Mouse (Mus musculus): Measurements from ENCODE around the gene Adam11. TPM values are rescaled to one million over a fixed set of nuclear protein-coding genes. Genes with fewer than 3 reads are reported as not detected.

Gene Adam11
- polyA plus RNA-seq, 1 experiment from 2014 or later, result 0.80 TPM

GRCm38 (mm10) chr11:102758977-102759376 lies 2.3 kb upstream of the Adam11 start:
- WGBS, result 83% methylated on average over 2 of the region's 2 CpGs
- no peaks in the 10 kb centered on the region for H3K4me1 ChIP-seq (replicated peaks; ENCODE audit: control insufficient read depth, insufficient read depth, low read length)
- H3K27me3 ChIP-seq (replicated peaks; ENCODE audit: control insufficient read depth, insufficient read depth, low read length), result peaks cover 10% of the 10 kb centered on the region
- H3K4me3 ChIP-seq (ENCODE audit: low read depth, low read length), result no peak overlapping the region
- no peaks in the 10 kb centered on the region for H3K36me3 ChIP-seq (ENCODE audit: control insufficient read depth, insufficient read depth)
- ATAC-seq, result no peak
- H3K4me2 ChIP-seq (replicated peaks; ENCODE audit: low read depth), result no peak overlapping the region
- no peak for TF ChIP-seq CTCF (IDR thresholded peaks at IDR 0.05; ENCODE audit: low read depth)
- H3K9ac ChIP-seq (ENCODE audit: low read depth, low read length), result no peak overlapping the region
- H3K27ac ChIP-seq (ENCODE audit: low read depth, low read length), result no peak overlapping the region
- H3K9me3 ChIP-seq (ENCODE audit: control insufficient read depth), result no peaks in the 10 kb centered on the region

- H3K9me3 ChIP-seq (ENCODE audit: control insufficient read depth), result no peaks in the 10 kb centered on the region
- H3K27ac ChIP-seq (ENCODE audit: low read depth, low read length), result no peak overlapping the region
- no peaks in the 10 kb centered on the region for H3K4me1 ChIP-seq (replicated peaks; ENCODE audit: control insufficient read depth, insufficient read depth, low read length)
- no peak overlapping the region; the same call in 1 of the 2 replicates for H3K9ac ChIP-seq (ENCODE audit: low read depth, low read length)
- no peak for ATAC-seq
- no peak for TF ChIP-seq CTCF (IDR thresholded peaks at IDR 0.05; ENCODE audit: low read depth)
- peak overlapping the region; percentile 93 for H3K4me2 ChIP-seq (replicated peaks; ENCODE audit: low read depth)
- H3K4me3 ChIP-seq (ENCODE audit: low read depth, low read length), result peak overlapping the region; percentile 50
- peaks cover 10% of the 10 kb centered on the region for H3K27me3 ChIP-seq (replicated peaks; ENCODE audit: control insufficient read depth, insufficient read depth, low read length)
- H3K36me3 ChIP-seq (ENCODE audit: control insufficient read depth, insufficient read depth), result no peaks in the 10 kb centered on the region
- WGBS, result 37% methylated on average over 6 of the region's 6 CpGs
These were observed 382 bp upstream of the Adam11 start for GRCm38 (mm10) chr11:102760805-102761308.

- peaks cover 10% of the 10 kb centered on the region for H3K27me3 ChIP-seq (replicated peaks; ENCODE audit: control insufficient read depth, insufficient read depth, low read length)
- H3K4me2 ChIP-seq (replicated peaks; ENCODE audit: low read depth), result peak overlapping the region; percentile 93
- H3K9ac ChIP-seq (ENCODE audit: low read depth, low read length), result no peak overlapping the region
- TF ChIP-seq CTCF (IDR thresholded peaks at IDR 0.05; ENCODE audit: low read depth), result no peak
- peak overlapping the region; percentile 50 for H3K4me3 ChIP-seq (ENCODE audit: low read depth, low read length)
- no peak for ATAC-seq
- no peaks in the 10 kb centered on the region for H3K9me3 ChIP-seq (ENCODE audit: control insufficient read depth)
- no peaks in the 10 kb centered on the region for H3K4me1 ChIP-seq (replicated peaks; ENCODE audit: control insufficient read depth, insufficient read depth, low read length)
- 39% methylated on average over 15 of the region's 15 CpGs for WGBS
- no peaks in the 10 kb centered on the region for H3K36me3 ChIP-seq (ENCODE audit: control insufficient read depth, insufficient read depth)
- H3K27ac ChIP-seq (ENCODE audit: low read depth, low read length), result no peak overlapping the region
These were observed 1.0 kb downstream of the Adam11 start for GRCm38 (mm10) chr11:102762248-102762647.

GRCm38 (mm10) chr11:102763009-102763767 lies 1.9 kb downstream of the Adam11 start:
- ATAC-seq, result no peak
- no peak for TF ChIP-seq CTCF (IDR thresholded peaks at IDR 0.05; ENCODE audit: low read depth)
- peaks cover 10% of the 10 kb centered on the region for H3K27me3 ChIP-seq (replicated peaks; ENCODE audit: control insufficient read depth, insufficient read depth, low read length)
- H3K4me2 ChIP-seq (replicated peaks; ENCODE audit: low read depth), result no peak overlapping the region
- no peaks in the 10 kb centered on the region for H3K4me1 ChIP-seq (replicated peaks; ENCODE audit: control insufficient read depth, insufficient read depth, low read length)
- 71% methylated on average over 11 of the region's 11 CpGs for WGBS
- H3K36me3 ChIP-seq (ENCODE audit: control insufficient read depth, insufficient read depth), result no peaks in the 10 kb centered on the region
- no peak overlapping the region for H3K27ac ChIP-seq (ENCODE audit: low read depth, low read length)
- no peak overlapping the region for H3K9ac ChIP-seq (ENCODE audit: low read depth, low read length)
- H3K9me3 ChIP-seq (ENCODE audit: control insufficient read depth), result no peaks in the 10 kb centered on the region
- no peak overlapping the region for H3K4me3 ChIP-seq (ENCODE audit: low read depth, low read length)

GRCm38 (mm10) chr11:102765416-102765815 lies 4.2 kb downstream of the Adam11 start:
- Histone ChIP-seq H3K4me3 (ENCODE audit: low read depth, low read length) (no peak overlapping the region), H3K4me1 (replicated peaks; ENCODE audit: control insufficient read depth, insufficient read depth, low read length) (no peaks in the 10 kb centered on the region), H3K4me2 (replicated peaks; ENCODE audit: low read depth) (no peak overlapping the region), H3K27ac (ENCODE audit: low read depth, low read length) (no peak overlapping the region), H3K9me3 (ENCODE audit: control insufficient read depth) (no peaks in the 10 kb centered on the region), H3K27me3 (replicated peaks; ENCODE audit: control insufficient read depth, insufficient read depth, low read length) (peaks cover 10% of the 10 kb centered on the region), H3K9ac (ENCODE audit: low read depth, low read length) (no peak overlapping the region), H3K36me3 (ENCODE audit: control insufficient read depth, insufficient read depth) (no peaks in the 10 kb centered on the region)
- no peak for ATAC-seq
- no peak for TF ChIP-seq CTCF (IDR thresholded peaks at IDR 0.05; ENCODE audit: low read depth)
- 72% methylated on average over 5 of the region's 5 CpGs for WGBS

GRCm38 (mm10) chr11:102767055-102767670 lies 5.9 kb downstream of the Adam11 start:
- no peak for ATAC-seq
- no peak for TF ChIP-seq CTCF (IDR thresholded peaks at IDR 0.05; ENCODE audit: low read depth)
- Histone ChIP-seq H3K36me3 (ENCODE audit: control insufficient read depth, insufficient read depth) (no peaks in the 10 kb centered on the region), H3K27me3 (replicated peaks; ENCODE audit: control insufficient read depth, insufficient read depth, low read length) (peaks cover 5% of the 10 kb centered on the region), H3K9ac (ENCODE audit: low read depth, low read length) (no peak overlapping the region), H3K4me3 (ENCODE audit: low read depth, low read length) (no peak overlapping the region), H3K4me1 (replicated peaks; ENCODE audit: control insufficient read depth, insufficient read depth, low read length) (no peaks in the 10 kb centered on the region), H3K9me3 (ENCODE audit: control insufficient read depth) (no peaks in the 10 kb centered on the region), H3K4me2 (replicated peaks; ENCODE audit: low read depth) (no peak overlapping the region), H3K27ac (ENCODE audit: low read depth, low read length) (no peak overlapping the region)
- 72% methylated on average over 6 of the region's 6 CpGs for WGBS

All from intestine, postnatal 0 days (tissue).